ENCODE assay signal across 8 mouse cellular contexts in genomic region chr6:52713897-52714509, GRCm38 (mm10). TPM values are rescaled to one million over a fixed set of nuclear protein-coding genes. Genes with fewer than 3 reads are reported as not detected.
A peak's percentile ranks its signal among the peaks of the same experiment; 100 is the strongest.
DNase-seq lines count a peak whose midpoint lies in the region; ATAC-seq lines count a peak whose summit lies in the region.

No protein-coding gene starts in this region.

- peaks cover 10% of the 10 kb centered on the region for H3K4me1 ChIP-seq in hindbrain, embryonic 13.5 days (replicated peaks)

- peak; percentile 78 for ATAC-seq in hindbrain, embryonic 13.5 days (ENCODE audit: low FRiP score)

- H3K27me3 ChIP-seq in hindbrain, embryonic 13.5 days, result no peaks in the 10 kb centered on the region

- H3K4me3 ChIP-seq in hindbrain, embryonic 13.5 days, result peak overlapping the region; percentile 97

- WGBS in hindbrain, embryonic 13.5 days, result under 1% methylated on average over 52 of the region's 52 CpGs

- peak; percentile 77 for DNase-seq in MN1 (ENCODE audit: low spot score)
- DNase-seq in cerebellum, adult 9-10 months, result peak; percentile 65
- DNase-seq in frontal cortex, adult 2 months (ENCODE audit: extremely low spot score in 1 of 2, low spot score in 1 of 2), result peak; percentile 45 to 78
- peak; percentile 34 for DNase-seq in left cerebral cortex, adult 11 months (ENCODE audit: low spot score)
- peak; percentile 90 for DNase-seq in lung, postnatal 36 days
- DNase-seq in retina, adult 2 months (ENCODE audit: low read depth, low spot score), result peak; percentile 36
- peak; percentile 83 for DNase-seq in thymus, postnatal 14 days

- H3K36me3 ChIP-seq in hindbrain, embryonic 13.5 days, result no peaks in the 10 kb centered on the region

- H3K27ac ChIP-seq in hindbrain, embryonic 13.5 days, result peak overlapping the region; percentile 90

- H3K9me3 ChIP-seq in hindbrain, embryonic 13.5 days, result no peaks in the 10 kb centered on the region

- H3K9ac ChIP-seq in hindbrain, embryonic 13.5 days, result peak overlapping the region; percentile 95

- H3K4me2 ChIP-seq in hindbrain, embryonic 13.5 days, result peak overlapping the region; percentile 71

RNA-seq across cellular contexts. Expression of gene Tax1bp1, which starts 0.5 kb away (rescaled TPM):
- polyA plus RNA-seq in frontal cortex, adult 2 months (2012; rRNA removed), result 94.5 and 99.6 TPM in 2 replicates
- 180 and 183 TPM in 2 replicates for polyA plus RNA-seq in hindbrain, embryonic 13.5 days (2015; fragmentation: Nextera tagmentation; extraction: Ambion mirVana)

Comparison
In these comparisons a context has a peak if more than half of its experiments do, and no peak if none do; other contexts are left out.
1. Peak in every context shown above with its lines: DNase-seq, ATAC-seq, H3K4me3 ChIP-seq and H3K27ac ChIP-seq.
2. DNase-seq: peak in every context shown above with its lines; median percentile 90 in lung, postnatal 36 days; 83 in thymus, postnatal 14 days; 77 in MN1; 65 in cerebellum, adult 9-10 months; 62 in frontal cortex, adult 2 months; 36 in retina, adult 2 months; 34 in left cerebral cortex, adult 11 months.